Mouse (Mus musculus) ES-E14 (cell line): ENCODE data around the gene Fgd2. TPM values are rescaled to one million over a fixed set of nuclear protein-coding genes. Genes with fewer than 3 reads are reported as not detected.

ENCODE experiments used
- DNase-seq: peaks from one replicate; pipeline ENCODE4 v3.0.0-alpha.2; 2013; ENCODE audit warnings: low read depth, low spot score
- H3K27ac ChIP-seq: 2 replicates; pipeline ENCODE4 v1.5.1; 2012; ENCODE audit warnings: low read depth, mild to moderate bottlenecking, low read length, moderate library complexity, mixed read lengths; ENCODE audit not compliant: poor library complexity, insufficient read depth, severe bottlenecking
- H3K36me3 ChIP-seq: 2 replicates; pipeline ENCODE4 v1.6.1; 2012; ENCODE audit warnings: mild to moderate bottlenecking, low read length, moderate library complexity, mixed read lengths; ENCODE audit not compliant: control insufficient read depth, poor library complexity, insufficient read depth, severe bottlenecking
- H3K4me1 ChIP-seq, 2 experiments: fragments of 150-350 bp in 1 of 2; sonication (generic) in 1 of 2; 2 replicates each; pipeline ENCODE4 v1.6.1; 2012; ENCODE audit warnings: low read length in 2 of 2, mild to moderate bottlenecking in 1 of 2, mixed read lengths in 1 of 2; ENCODE audit not compliant: control insufficient read depth in 2 of 2, insufficient read depth in 2 of 2, poor library complexity in 1 of 2
- H3K4me3 ChIP-seq, 2 experiments: fragments of 150-350 bp in 1 of 2; sonication (generic) in 1 of 2; 2 replicates each; pipeline ENCODE4 v1.5.1; 2012; ENCODE audit warnings: low read length in 2 of 2, low read depth in 1 of 2, mild to moderate bottlenecking in 1 of 2, mixed read lengths in 1 of 2; ENCODE audit not compliant: insufficient read depth in 1 of 2, poor library complexity in 1 of 2, severe bottlenecking in 1 of 2
- H3K9ac ChIP-seq: 2 replicates; pipeline ENCODE4 v1.6.1; 2012; ENCODE audit warnings: low read depth, mild to moderate bottlenecking, low read length, mixed read lengths; ENCODE audit not compliant: poor library complexity, insufficient read depth, severe bottlenecking
- H3K9me3 ChIP-seq: fragments of 150-350 bp; sonication (generic); 2 replicates; pipeline ENCODE4 v1.6.1; 2012; ENCODE audit warnings: low read depth, mild to moderate bottlenecking, low read length; ENCODE audit not compliant: control insufficient read depth, insufficient read depth
- CHD2 ChIP-seq: IDR thresholded peaks from 2 replicates; pipeline ENCODE4 v1.6.1; 2014; ENCODE audit warnings: mild to moderate bottlenecking, low read depth, low read length, inconsistent platforms
- HCFC1 ChIP-seq: IDR thresholded peaks from 2 replicates; pipeline ENCODE4 v1.6.1; 2012; ENCODE audit warnings: low read length, inconsistent platforms, borderline replicate concordance; ENCODE audit not compliant: insufficient read depth
- MAFK ChIP-seq: IDR thresholded peaks from 2 replicates; pipeline ENCODE4 v1.6.1; 2014; ENCODE audit warnings: mild to moderate bottlenecking, low read depth, low read length, inconsistent platforms; ENCODE audit not compliant: insufficient read depth
- ZC3H11A ChIP-seq: IDR thresholded peaks from 2 replicates; pipeline ENCODE4 v1.6.1; 2012; ENCODE audit warnings: low read depth, mild to moderate bottlenecking, inconsistent platforms, low read length, borderline replicate concordance
- ZNF384 ChIP-seq: IDR thresholded peaks from 2 replicates; pipeline ENCODE4 v1.6.1; 2012; ENCODE audit warnings: low read depth, low read length, inconsistent platforms
- in situ Hi-C, 2 experiments: fragments of 600-800 bp; cut with MboI; formaldehyde crosslinking; loops; one replicate each; pipeline ENCODE4 v1.15.1; 2025; ENCODE audit warnings: low sequenced_read_pairs in 2 of 2, inconsistent platforms in 1 of 2; ENCODE audit not compliant: unreplicated experiment in 2 of 2
- total RNA-seq: library from RNA; depleted of rRNA; stranded (reverse); fragments of 300-350 nt; gene quantifications from 2 replicates; pipeline ENCODE4 v1.2.3, GENCODE M21; 2012

Gene Fgd2
- total RNA-seq, 1 experiment, result 1.9 TPM

GRCm38 (mm10) chr17:29323625-29324024 lies 37.1 kb upstream of the Fgd2 start:
- TF ChIP-seq ZNF384 (peak; percentile 54; the same call in 1 of the 2 replicates), HCFC1 (no peak)
- DNase-seq, result no peak
- in situ Hi-C loops, result no loop called here
- H3K4me3 ChIP-seq, result no peak overlapping the region
- H3K27ac ChIP-seq, result no peak overlapping the region
- H3K9ac ChIP-seq, result no peak overlapping the region
- no peaks in the 10 kb centered on the region for H3K9me3 ChIP-seq
- no peaks in the 10 kb centered on the region for H3K36me3 ChIP-seq
- peaks cover 4 to 19% of the 10 kb centered on the region in 2 experiments; a peak in 2 of 4 replicates for H3K4me1 ChIP-seq

GRCm38 (mm10) chr17:29325831-29326230 lies 34.9 kb upstream of the Fgd2 start:
- Histone ChIP-seq H3K4me1 (peaks cover 4 to 21% of the 10 kb centered on the region in 2 experiments; a peak in 2 of 4 replicates), H3K27ac (no peak overlapping the region), H3K4me3 (no peak overlapping the region), H3K9ac (no peak overlapping the region), H3K9me3 (no peaks in the 10 kb centered on the region), H3K36me3 (no peaks in the 10 kb centered on the region)
- in situ Hi-C loops, result no loop called here
- DNase-seq, result no peak
- TF ChIP-seq ZNF384 (no peak), CHD2 (no peak), HCFC1 (no peak), ZC3H11A (no peak)

GRCm38 (mm10) chr17:29326531-29327529 lies 33.9 kb upstream of the Fgd2 start:
- peak; percentile 58 for DNase-seq
- H3K27ac ChIP-seq, result no peak overlapping the region

GRCm38 (mm10) chr17:29327691-29328090 lies 33.0 kb upstream of the Fgd2 start:
- H3K27ac ChIP-seq, result no peak overlapping the region
- TF ChIP-seq CHD2 (no peak), MAFK (no peak), HCFC1 (no peak), ZC3H11A (no peak), ZNF384 (no peak)
- DNase-seq, result no peak
- in situ Hi-C loops, result no loop called here
- peaks cover 2 to 21% of the 10 kb centered on the region in 2 experiments; a peak in 1 of 4 replicates for H3K4me1 ChIP-seq
- peaks cover 10% of the 10 kb centered on the region for H3K36me3 ChIP-seq
- H3K9me3 ChIP-seq, result no peaks in the 10 kb centered on the region
- H3K9ac ChIP-seq, result no peak overlapping the region
- H3K4me3 ChIP-seq, result no peak overlapping the region

More at GRCm38 (mm10) chr17:29326531-29327529, 33.9 kb upstream of the Fgd2 start:
- Histone ChIP-seq H3K36me3 (peaks cover 3% of the 10 kb centered on the region), H3K9me3 (no peaks in the 10 kb centered on the region), H3K9ac (no peak overlapping the region), H3K4me1 (peaks cover 2 to 26% of the 10 kb centered on the region in 2 experiments; a peak in 1 of 4 replicates), H3K4me3 (peak overlapping the region; percentile 33 to 51)
- in situ Hi-C loops, result no loop called here
- no peak for TF ChIP-seq CHD2
- no peak for TF ChIP-seq MAFK
- TF ChIP-seq ZC3H11A, result no peak
- TF ChIP-seq HCFC1, result no peak
- no peak for TF ChIP-seq ZNF384
